ENCODE assay signal across 8 mouse cellular contexts in genomic region chr4:123916748-123917547, GRCm38 (mm10). TPM values are rescaled to one million over a fixed set of nuclear protein-coding genes. Genes with fewer than 3 reads are reported as not detected.
DNase-seq lines count a peak whose midpoint lies in the region; ATAC-seq and TF ChIP-seq lines count a peak whose summit lies in the region.

Gene Rragc (plus strand): TSS chr4:123917446.

- peak within 1 kb of the TSS; percentile 87 for H3K4me2 ChIP-seq in forebrain, embryonic 14.5 days (ENCODE audit: low read length)
- peak within 1 kb of the TSS; percentile 80 for H3K4me2 ChIP-seq in neural tube, embryonic 15.5 days

- H3K4me3 ChIP-seq in ES-Bruce4 (ENCODE audit: low read depth, low read length): peak within 1 kb of the TSS; percentile 92
- peak within 1 kb of the TSS; percentile 97 for H3K4me3 ChIP-seq in forebrain, embryonic 14.5 days (ENCODE audit: low read depth, low read length)
- peak within 1 kb of the TSS; percentile 99 for H3K4me3 ChIP-seq in neural tube, embryonic 15.5 days (replicated peaks)

- H3K27ac ChIP-seq in ES-Bruce4 (ENCODE audit: insufficient read depth, low read length): peak within 1 kb of the TSS; percentile 46
- H3K27ac ChIP-seq in forebrain, embryonic 14.5 days (ENCODE audit: low read depth, low read length): peak within 1 kb of the TSS; percentile 78
- peak within 1 kb of the TSS; percentile 82 for H3K27ac ChIP-seq in neural tube, embryonic 15.5 days (replicated peaks)

- WGBS in forebrain, embryonic 14.5 days: 2% methylated on average over 42 of the region's 49 CpGs
- WGBS in neural tube, embryonic 15.5 days: 1% methylated on average over 49 of the region's 49 CpGs

- H3K36me3 ChIP-seq in ES-Bruce4 (ENCODE audit: control insufficient read depth, insufficient read depth, low read length, poor library complexity, severe bottlenecking): peaks cover 26% of the 10 kb centered on the region
- H3K36me3 ChIP-seq in forebrain, embryonic 14.5 days (ENCODE audit: control insufficient read depth, insufficient read depth, low read length): peaks cover 24% of the 10 kb centered on the region
- peaks cover 28% of the 10 kb centered on the region for H3K36me3 ChIP-seq in neural tube, embryonic 15.5 days

- peak; percentile 100 for DNase-seq in forebrain, embryonic 14.5 days (ENCODE audit: low spot score)
- peak; percentile 100 for DNase-seq in heart, postnatal 14 days
- peak; percentile 100 for DNase-seq in layer of hippocampus, adult 11-12 months (ENCODE audit: low spot score)
- peak; percentile 100 for DNase-seq in lung, adult 18-20 months
- peak; percentile 100 for DNase-seq in testis, postnatal 14 days (ENCODE audit: low spot score)

- ATAC-seq in cerebellum, adult (ENCODE audit: insufficient number of reproducible peaks, low FRiP score, low TSS enrichment): peak; percentile 97
- peak; percentile 100 for ATAC-seq in forebrain, embryonic 14.5 days
- ATAC-seq in neural tube, embryonic 15.5 days (ENCODE audit: low FRiP score): peak; percentile 100

- TF ChIP-seq CTCF in ES-Bruce4 (IDR thresholded peaks at IDR 0.05; ENCODE audit: low read depth, low read length): no peak

- peak; percentile 70 for TF ChIP-seq EP300 in ES-Bruce4 (IDR thresholded peaks at IDR 0.05; ENCODE audit: insufficient read depth, low read depth, low read length)

- no peaks in the 10 kb centered on the region for H3K27me3 ChIP-seq in ES-Bruce4 (ENCODE audit: control insufficient read depth, insufficient read depth, low read length, poor library complexity, severe bottlenecking)
- no peaks in the 10 kb centered on the region for H3K27me3 ChIP-seq in forebrain, embryonic 14.5 days (replicated peaks; ENCODE audit: control insufficient read depth, insufficient read depth, low read length)
- H3K27me3 ChIP-seq in neural tube, embryonic 15.5 days (replicated peaks): no peaks in the 10 kb centered on the region

- H3K9ac ChIP-seq in ES-Bruce4 (ENCODE audit: low read depth, poor library complexity, severe bottlenecking): peak within 1 kb of the TSS; percentile 89
- H3K9ac ChIP-seq in forebrain, embryonic 14.5 days (ENCODE audit: low read length): peak within 1 kb of the TSS; percentile 95
- H3K9ac ChIP-seq in neural tube, embryonic 15.5 days (replicated peaks): peak within 1 kb of the TSS; percentile 96

- peak; percentile 9 for TF ChIP-seq POLR2A in ES-Bruce4 (IDR thresholded peaks at IDR 0.05; ENCODE audit: insufficient read depth, low read length)

- no peaks in the 10 kb centered on the region for H3K9me3 ChIP-seq in ES-Bruce4 (replicated peaks; ENCODE audit: control insufficient read depth, insufficient read depth, low read length, poor library complexity, severe bottlenecking)
- no peaks in the 10 kb centered on the region for H3K9me3 ChIP-seq in forebrain, embryonic 14.5 days (replicated peaks; ENCODE audit: control insufficient read depth, low read length)
- no peaks in the 10 kb centered on the region for H3K9me3 ChIP-seq in neural tube, embryonic 15.5 days (replicated peaks)

- intact Hi-C loops in heart, postnatal 14 days (cut with DNase I): no loop called here

- H3K4me1 ChIP-seq in ES-Bruce4 (ENCODE audit: control insufficient read depth, insufficient read depth, low read length): peaks cover 2% of the 10 kb centered on the region
- peaks cover 17% of the 10 kb centered on the region for H3K4me1 ChIP-seq in forebrain, embryonic 14.5 days (ENCODE audit: control insufficient read depth, insufficient read depth, low read length)
- peaks cover 38% of the 10 kb centered on the region for H3K4me1 ChIP-seq in neural tube, embryonic 15.5 days

RNA-seq across cellular contexts. Expression of gene Rragc, which starts in this region (rescaled TPM):
- 35.0 and 50.2 TPM in 2 replicates for polyA plus RNA-seq in ES-Bruce4 (2011; ENCODE audit: insufficient read depth, insufficient read length, low read depth, missing spikeins)
- 42.5 and 47.9 TPM in 2 replicates for polyA plus RNA-seq in forebrain, embryonic 14.5 days (2014; fragmentation: Nextera tagmentation; extraction: Ambion mirVana)
- 10 to 100 TPM; 44.8 to 46.0 TPM for total RNA-seq in heart, postnatal 14 days (2021)
- polyA plus RNA-seq in neural tube, embryonic 15.5 days (2015; fragmentation: Nextera tagmentation; extraction: Ambion mirVana): 44.4 and 45.4 TPM in 2 replicates

Comparison
In these comparisons a context has a peak if more than half of its experiments do, and no peak if none do; other contexts are left out.
1. Peak in every context shown above with its lines: DNase-seq, ATAC-seq, H3K4me3 ChIP-seq and H3K27ac ChIP-seq.